Mouse (Mus musculus): Measurements from ENCODE around the gene Rbm8a. TPM values are rescaled to one million over a fixed set of nuclear protein-coding genes. Genes with fewer than 3 reads are reported as not detected.

The Rbm8a gene
- total and polyA plus RNA-seq, 2 experiments from 2014 or later = 38.5 to 110 TPM

DNA sequence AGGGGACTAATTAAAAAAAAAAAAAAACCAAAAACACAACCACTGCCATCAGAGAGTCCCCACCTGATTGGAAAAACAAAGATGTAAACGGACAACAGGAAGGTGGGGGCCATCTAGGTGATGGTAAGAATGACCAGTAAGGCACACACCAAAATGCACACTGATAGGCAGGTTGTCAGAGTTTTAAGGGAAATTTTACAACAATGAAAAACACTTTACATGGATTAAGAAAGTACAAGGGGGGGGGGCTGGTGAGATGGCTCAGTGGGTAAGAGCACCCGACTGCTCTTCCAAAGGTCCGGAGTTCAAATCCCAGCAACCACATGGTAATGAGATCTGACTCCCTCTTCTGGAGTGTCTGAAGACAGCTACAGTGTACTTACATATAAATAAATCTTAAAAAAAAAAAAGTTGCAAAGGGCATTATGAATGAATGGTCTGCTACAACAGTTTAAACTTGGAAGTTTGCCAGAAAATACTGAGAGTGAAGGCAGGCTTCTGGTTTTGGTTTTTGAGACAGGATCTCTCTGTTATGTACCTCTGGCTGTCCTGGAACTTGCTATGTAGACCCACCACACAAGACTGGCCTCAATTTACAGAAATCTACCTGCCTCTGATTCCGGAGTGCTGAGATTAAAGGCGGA lies 38.8 kb downstream of the Rbm8a start:
- WGBS = 94% methylated on average over 5 of the region's 5 CpGs

DNA sequence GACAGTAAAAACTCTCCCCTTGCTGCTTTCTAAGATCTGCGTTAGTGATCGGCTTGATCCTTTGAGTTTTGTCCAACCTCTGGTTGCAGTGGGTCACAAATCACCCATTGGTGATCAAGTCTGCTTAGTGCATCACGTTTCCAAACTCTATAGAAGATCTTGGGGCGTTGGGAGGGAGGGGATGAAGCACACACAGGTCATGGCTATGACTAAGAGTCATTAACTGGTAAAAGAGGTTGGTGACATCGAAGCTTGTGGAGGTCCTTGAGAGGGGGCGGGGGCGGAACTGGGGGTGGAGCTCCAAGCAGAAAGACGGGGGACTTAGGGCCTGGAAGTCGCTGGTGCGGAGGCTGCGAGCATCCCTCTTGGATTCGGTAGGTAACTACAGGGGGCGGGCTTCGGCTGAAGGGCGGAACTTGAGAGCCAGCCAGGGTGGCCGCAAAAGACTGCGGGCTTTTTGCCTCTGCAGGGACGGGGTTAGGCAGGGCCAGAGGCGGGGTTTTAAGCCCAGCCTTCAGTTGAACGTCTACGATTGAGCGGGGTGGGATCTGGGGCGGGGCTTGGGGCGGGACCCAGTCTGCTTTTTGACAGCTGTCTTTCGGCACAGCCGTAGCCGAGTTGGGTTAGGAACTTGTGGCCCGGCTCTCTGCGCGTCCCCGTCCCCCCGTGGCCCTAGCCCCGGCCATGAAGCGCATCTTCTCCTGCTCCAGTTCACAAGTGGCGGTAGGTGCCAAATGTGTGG lies 40.2 kb downstream of the Rbm8a start, which contains the start of gene Ankrd35:
Gene Ankrd35 (plus strand): TSS at position 405 of the 742 bp plus-strand sequence.
- no peaks in the 10 kb centered on the region for H3K27me3 ChIP-seq (ENCODE audit: insufficient read depth, low read length)
- H3K9ac ChIP-seq = peak within 1 kb of the TSS; percentile 44
- H3K4me1 ChIP-seq (ENCODE audit: insufficient read depth) = no peaks in the 10 kb centered on the region
- H3K9me3 ChIP-seq (ENCODE audit: low read length) = no peaks in the 10 kb centered on the region
- DNase-seq (peak; percentile 75), ATAC-seq (peak; percentile 95)
- WGBS = 4% methylated on average over 35 of the region's 35 CpGs
- no peaks in the 10 kb centered on the region for H3K36me3 ChIP-seq (ENCODE audit: insufficient read depth)
- H3K4me3 ChIP-seq (ENCODE audit: low read depth, low read length) = peak within 1 kb of the TSS; percentile 46
- peak; percentile 48 for TF ChIP-seq CTCF (IDR thresholded peaks at IDR 0.05; ENCODE audit: low read depth)
- H3K4me2 ChIP-seq (ENCODE audit: low read depth) = peak within 1 kb of the TSS; percentile 55
- no peak within 1 kb of the TSS for H3K27ac ChIP-seq (ENCODE audit: low read depth, low read length)

More for the DNA sequence above, 38.8 kb downstream of the Rbm8a start:
- H3K27me3 ChIP-seq (ENCODE audit: insufficient read depth, low read length) = no peaks in the 10 kb centered on the region
- H3K27ac ChIP-seq (ENCODE audit: low read depth, low read length) = no peak overlapping the region
- no peak overlapping the region for H3K4me3 ChIP-seq (ENCODE audit: low read depth, low read length)
- ATAC-seq (no peak), DNase-seq (no peak)
- no peak overlapping the region for H3K4me2 ChIP-seq (ENCODE audit: low read depth)
- no peaks in the 10 kb centered on the region for H3K36me3 ChIP-seq (ENCODE audit: insufficient read depth)
- no peak for TF ChIP-seq CTCF (IDR thresholded peaks at IDR 0.05; ENCODE audit: low read depth)
- no peaks in the 10 kb centered on the region for H3K4me1 ChIP-seq (ENCODE audit: insufficient read depth)
- H3K9me3 ChIP-seq (ENCODE audit: low read length) = no peaks in the 10 kb centered on the region
- H3K9ac ChIP-seq = no peak overlapping the region

DNA sequence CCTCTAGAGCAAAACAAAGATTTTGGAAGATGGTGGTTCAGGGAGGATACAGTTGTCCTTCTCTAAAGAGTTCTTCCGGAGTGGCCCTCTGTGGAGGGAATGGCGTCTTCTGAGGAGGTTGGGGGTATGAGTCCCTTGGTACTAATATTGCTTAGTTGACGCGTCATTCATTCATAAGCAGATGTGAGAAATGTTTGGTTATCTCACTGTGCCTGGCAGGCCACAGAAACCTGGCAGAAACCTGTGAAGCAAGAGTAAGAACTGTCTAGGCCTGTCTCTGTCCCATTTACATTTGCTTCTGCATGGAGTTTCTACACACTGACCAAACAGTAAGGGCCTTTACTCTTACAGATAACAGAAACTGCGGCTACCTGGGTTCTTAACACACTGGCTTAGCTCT lies 41.8 kb downstream of the Rbm8a start:
- no peaks in the 10 kb centered on the region for H3K27me3 ChIP-seq (ENCODE audit: insufficient read depth, low read length)
- no peaks in the 10 kb centered on the region for H3K36me3 ChIP-seq (ENCODE audit: insufficient read depth)
- H3K4me2 ChIP-seq (ENCODE audit: low read depth) = no peak overlapping the region
- 94% methylated on average over 5 of the region's 5 CpGs for WGBS
- no peak for TF ChIP-seq CTCF (IDR thresholded peaks at IDR 0.05; ENCODE audit: low read depth)
- H3K4me1 ChIP-seq (ENCODE audit: insufficient read depth) = no peaks in the 10 kb centered on the region
- no peak for ATAC-seq
- no peak for DNase-seq
- H3K27ac ChIP-seq (ENCODE audit: low read depth, low read length) = no peak overlapping the region
- no peak overlapping the region for H3K4me3 ChIP-seq (ENCODE audit: low read depth, low read length)
- H3K9me3 ChIP-seq (ENCODE audit: low read length) = no peaks in the 10 kb centered on the region
- H3K9ac ChIP-seq = no peak overlapping the region

DNA sequence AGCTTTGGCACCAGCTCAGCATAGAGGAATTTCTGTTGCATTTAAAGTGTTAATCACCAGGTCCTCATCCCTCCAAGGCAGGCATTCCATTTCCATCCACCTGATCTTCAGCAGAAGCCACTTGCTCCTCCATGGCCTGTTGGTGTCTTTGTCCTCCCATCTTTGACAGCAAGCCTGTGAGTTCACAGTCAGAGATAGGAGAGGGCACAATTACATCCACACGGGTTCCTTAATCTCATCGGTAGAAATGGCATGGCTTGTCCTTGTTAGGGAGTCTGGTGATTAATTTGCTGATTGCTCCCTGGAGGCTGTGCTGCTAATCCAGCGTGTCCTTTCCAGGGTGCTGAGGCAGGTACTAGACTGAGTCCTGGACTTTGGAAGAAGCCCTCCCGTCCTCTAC lies 43.8 kb downstream of the Rbm8a start:
- WGBS = 64% methylated on average over 4 of the region's 4 CpGs
- no peak for TF ChIP-seq CTCF (IDR thresholded peaks at IDR 0.05; ENCODE audit: low read depth)
- no peaks in the 10 kb centered on the region for H3K27me3 ChIP-seq (ENCODE audit: insufficient read depth, low read length)
- DNase-seq = no peak
- H3K27ac ChIP-seq (ENCODE audit: low read depth, low read length) = no peak overlapping the region
- H3K4me1 ChIP-seq (ENCODE audit: insufficient read depth) = no peaks in the 10 kb centered on the region
- H3K36me3 ChIP-seq (ENCODE audit: insufficient read depth) = no peaks in the 10 kb centered on the region
- no peak overlapping the region for H3K9ac ChIP-seq
- no peak overlapping the region for H3K4me3 ChIP-seq (ENCODE audit: low read depth, low read length)
- no peak overlapping the region for H3K4me2 ChIP-seq (ENCODE audit: low read depth)
- no peaks in the 10 kb centered on the region for H3K9me3 ChIP-seq (ENCODE audit: low read length)
- ATAC-seq = no peak

DNA sequence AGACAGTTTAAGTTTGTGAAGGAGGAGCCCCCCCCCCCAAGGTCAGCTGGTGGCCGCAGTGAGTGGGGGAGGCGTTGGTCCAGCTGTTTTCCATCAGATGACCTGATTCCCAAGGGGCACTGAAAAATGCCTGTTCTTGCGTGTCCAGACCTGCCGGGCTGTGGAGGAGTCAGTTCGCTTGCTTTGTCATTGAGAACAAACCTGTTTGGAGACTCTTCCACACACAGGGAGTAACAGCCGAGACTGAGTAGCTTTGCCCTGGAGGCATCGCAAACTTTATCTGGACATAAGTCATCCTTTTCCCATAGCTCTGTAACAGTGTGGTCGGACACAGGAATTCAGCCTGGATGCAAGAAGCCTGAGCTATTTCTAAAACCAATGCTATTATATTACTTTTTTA lies 44.7 kb downstream of the Rbm8a start:
- Histone ChIP-seq H3K9me3 (ENCODE audit: low read length) (no peaks in the 10 kb centered on the region), H3K27ac (ENCODE audit: low read depth, low read length) (no peak overlapping the region), H3K9ac (no peak overlapping the region), H3K4me2 (ENCODE audit: low read depth) (no peak overlapping the region), H3K4me1 (ENCODE audit: insufficient read depth) (no peaks in the 10 kb centered on the region), H3K36me3 (ENCODE audit: insufficient read depth) (no peaks in the 10 kb centered on the region), H3K4me3 (ENCODE audit: low read depth, low read length) (no peak overlapping the region), H3K27me3 (ENCODE audit: insufficient read depth, low read length) (no peaks in the 10 kb centered on the region)
- WGBS = 83% methylated on average over 8 of the region's 8 CpGs
- ATAC-seq (no peak), DNase-seq (no peak)
- TF ChIP-seq CTCF (IDR thresholded peaks at IDR 0.05; ENCODE audit: low read depth) = no peak

DNA sequence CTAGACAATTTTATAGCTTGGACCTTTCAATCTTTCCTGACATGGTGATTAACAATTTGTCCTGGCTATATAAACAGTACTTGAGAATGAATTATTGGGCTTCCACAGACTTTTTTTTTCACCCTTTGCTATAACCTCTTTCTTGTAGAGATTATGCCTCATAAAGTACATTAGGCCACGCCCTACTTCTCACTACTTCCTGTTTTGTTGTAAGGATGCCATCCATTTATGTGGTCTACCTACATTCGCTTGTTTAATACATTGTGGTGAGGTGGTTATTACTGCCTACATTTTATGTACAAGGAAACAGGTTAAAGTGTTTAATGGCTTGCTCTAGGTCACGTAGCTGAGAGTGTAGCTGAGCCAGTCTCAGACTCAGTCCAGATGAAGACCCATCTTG lies 45.4 kb downstream of the Rbm8a start:
- no peaks in the 10 kb centered on the region for H3K36me3 ChIP-seq (ENCODE audit: insufficient read depth)
- no peak overlapping the region for H3K4me2 ChIP-seq (ENCODE audit: low read depth)
- DNase-seq (no peak), ATAC-seq (no peak)
- no peak overlapping the region for H3K9ac ChIP-seq
- H3K4me3 ChIP-seq (ENCODE audit: low read depth, low read length) = no peak overlapping the region
- 80% methylated on average over 3 of the region's 3 CpGs for WGBS
- H3K4me1 ChIP-seq (ENCODE audit: insufficient read depth) = peaks cover 3% of the 10 kb centered on the region; the same call in 1 of the 2 replicates
- no peak for TF ChIP-seq CTCF (IDR thresholded peaks at IDR 0.05; ENCODE audit: low read depth)
- no peaks in the 10 kb centered on the region for H3K9me3 ChIP-seq (ENCODE audit: low read length)
- no peaks in the 10 kb centered on the region for H3K27me3 ChIP-seq (ENCODE audit: insufficient read depth, low read length)
- no peak overlapping the region for H3K27ac ChIP-seq (ENCODE audit: low read depth, low read length)

DNA sequence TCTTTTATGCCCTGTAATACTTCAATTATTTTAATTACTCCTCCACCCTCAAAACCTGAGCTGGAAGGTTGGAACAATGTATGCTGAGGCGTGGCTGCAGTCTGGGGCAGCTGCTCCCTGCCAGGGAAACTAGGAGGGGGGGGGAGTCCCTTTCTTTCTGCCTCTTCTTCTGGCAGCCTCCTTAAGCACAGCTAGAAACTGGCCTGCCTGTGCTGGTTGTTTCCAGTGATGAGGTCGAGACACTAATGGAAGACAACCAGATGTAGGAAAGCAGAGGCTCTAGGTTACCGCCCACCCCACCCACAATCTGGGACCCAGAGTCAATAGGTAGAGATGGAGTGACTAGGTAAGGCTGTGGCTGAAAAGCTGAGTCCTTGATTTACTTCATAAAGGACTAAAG lies 46.0 kb downstream of the Rbm8a start:
- Histone ChIP-seq H3K4me3 (ENCODE audit: low read depth, low read length) (no peak overlapping the region), H3K4me2 (ENCODE audit: low read depth) (no peak overlapping the region), H3K36me3 (ENCODE audit: insufficient read depth) (no peaks in the 10 kb centered on the region), H3K27me3 (ENCODE audit: insufficient read depth, low read length) (no peaks in the 10 kb centered on the region), H3K9ac (no peak overlapping the region), H3K27ac (ENCODE audit: low read depth, low read length) (no peak overlapping the region), H3K4me1 (ENCODE audit: insufficient read depth) (peaks cover 7% of the 10 kb centered on the region; the same call in 1 of the 2 replicates), H3K9me3 (ENCODE audit: low read length) (no peaks in the 10 kb centered on the region)
- TF ChIP-seq CTCF (IDR thresholded peaks at IDR 0.05; ENCODE audit: low read depth) = no peak
- DNase-seq (no peak), ATAC-seq (no peak)
- WGBS = 25% methylated on average over 3 of the region's 3 CpGs

All from forebrain, postnatal 0 days (tissue).